Mouse (Mus musculus): ENCODE measurements around the gene Pik3r1. TPM values are rescaled to one million over a fixed set of nuclear protein-coding genes. Genes with fewer than 3 reads are reported as not detected.

Pik3r1 gene
- polyA plus RNA-seq, 1 experiment from 2014 or later = 44.6 TPM

GRCm38 (mm10) chr13:101697966-101698365, 70.1 kb downstream of the Pik3r1 start:
- Histone ChIP-seq H3K36me3 (ENCODE audit: control insufficient read depth, insufficient read depth, low read length) (peaks cover 24% of the 10 kb centered on the region), H3K27me3 (ENCODE audit: control insufficient read depth, insufficient read depth, low read length) (no peaks in the 10 kb centered on the region), H3K9me3 (ENCODE audit: control insufficient read depth, low read length) (no peaks in the 10 kb centered on the region), H3K27ac (replicated peaks) (peak overlapping the region; percentile 74), H3K4me1 (replicated peaks; ENCODE audit: control insufficient read depth, insufficient read depth) (0 out of 2 replicates have a peak, but pooled peaks cover 5% of the 10 kb centered on the region), H3K4me2 (replicated peaks; ENCODE audit: low read depth) (no peak overlapping the region), H3K4me3 (ENCODE audit: low read depth, low read length) (no peak overlapping the region), H3K9ac (ENCODE audit: low read length) (no peak overlapping the region)
- peak; percentile 30; the same call in 1 of the 2 replicates for ATAC-seq (ENCODE audit: low FRiP score, low TSS enrichment)
- peak; percentile 37 for DNase-seq (ENCODE audit: low spot score)
- 55% methylated on average over 5 of the region's 5 CpGs for WGBS
- TF ChIP-seq EP300 (optimal IDR thresholded peaks at IDR 0.05) (no peak), CTCF (IDR thresholded peaks at IDR 0.05; ENCODE audit: low read depth) (no peak)

- no peak overlapping the region for H3K9ac ChIP-seq (ENCODE audit: low read length)
- WGBS = 58% methylated on average over 5 of the region's 5 CpGs
- no peaks in the 10 kb centered on the region for H3K9me3 ChIP-seq (ENCODE audit: control insufficient read depth, low read length)
- DNase-seq (ENCODE audit: low spot score) = peak; percentile 10
- H3K4me1 ChIP-seq (replicated peaks; ENCODE audit: control insufficient read depth, insufficient read depth) = 0 out of 2 replicates have a peak, but pooled peaks cover 5% of the 10 kb centered on the region
- TF ChIP-seq CTCF (IDR thresholded peaks at IDR 0.05; ENCODE audit: low read depth) (no peak), EP300 (optimal IDR thresholded peaks at IDR 0.05) (no peak)
- no peak overlapping the region for H3K4me2 ChIP-seq (replicated peaks; ENCODE audit: low read depth)
- peak overlapping the region; percentile 74; the same call in 1 of the 2 replicates for H3K27ac ChIP-seq (replicated peaks)
- no peak overlapping the region for H3K4me3 ChIP-seq (ENCODE audit: low read depth, low read length)
- peaks cover 22% of the 10 kb centered on the region for H3K36me3 ChIP-seq (ENCODE audit: control insufficient read depth, insufficient read depth, low read length)
- ATAC-seq (ENCODE audit: low FRiP score, low TSS enrichment) = no peak
- no peaks in the 10 kb centered on the region for H3K27me3 ChIP-seq (ENCODE audit: control insufficient read depth, insufficient read depth, low read length)
These were observed 70.6 kb downstream of the Pik3r1 start for GRCm38 (mm10) chr13:101697461-101697860.

- no peak overlapping the region for H3K9ac ChIP-seq (ENCODE audit: low read length)
- ATAC-seq (ENCODE audit: low FRiP score, low TSS enrichment) = no peak
- no peak for TF ChIP-seq EP300 (optimal IDR thresholded peaks at IDR 0.05)
- H3K36me3 ChIP-seq (ENCODE audit: control insufficient read depth, insufficient read depth, low read length) = peaks cover 19% of the 10 kb centered on the region
- DNase-seq (ENCODE audit: low spot score) = peak; percentile 13
- peak overlapping the region; percentile 61 for H3K27ac ChIP-seq (replicated peaks)
- 0 out of 2 replicates have a peak, but pooled peaks cover 5% of the 10 kb centered on the region for H3K4me1 ChIP-seq (replicated peaks; ENCODE audit: control insufficient read depth, insufficient read depth)
- H3K4me2 ChIP-seq (replicated peaks; ENCODE audit: low read depth) = no peak overlapping the region
- H3K27me3 ChIP-seq (ENCODE audit: control insufficient read depth, insufficient read depth, low read length) = no peaks in the 10 kb centered on the region
- H3K9me3 ChIP-seq (ENCODE audit: control insufficient read depth, low read length) = no peaks in the 10 kb centered on the region
- no peak overlapping the region for H3K4me3 ChIP-seq (ENCODE audit: low read depth, low read length)
- WGBS = 55% methylated on average over 7 of the region's 7 CpGs
These were observed 71.2 kb downstream of the Pik3r1 start for GRCm38 (mm10) chr13:101696827-101697226.

- H3K27ac ChIP-seq (replicated peaks) = peak overlapping the region; percentile 61
- H3K4me2 ChIP-seq (replicated peaks; ENCODE audit: low read depth) = no peak overlapping the region
- no peak overlapping the region for H3K4me3 ChIP-seq (ENCODE audit: low read depth, low read length)
- no peak for ATAC-seq (ENCODE audit: low FRiP score, low TSS enrichment)
- H3K4me1 ChIP-seq (replicated peaks; ENCODE audit: control insufficient read depth, insufficient read depth) = 0 out of 2 replicates have a peak, but pooled peaks cover 5% of the 10 kb centered on the region
- H3K9ac ChIP-seq (ENCODE audit: low read length) = no peak overlapping the region
- H3K36me3 ChIP-seq (ENCODE audit: control insufficient read depth, insufficient read depth, low read length) = peaks cover 14% of the 10 kb centered on the region
- H3K9me3 ChIP-seq (ENCODE audit: control insufficient read depth, low read length) = no peaks in the 10 kb centered on the region
- no peaks in the 10 kb centered on the region for H3K27me3 ChIP-seq (ENCODE audit: control insufficient read depth, insufficient read depth, low read length)
- 48% methylated on average over 3 of the region's 3 CpGs for WGBS
- TF ChIP-seq CTCF (IDR thresholded peaks at IDR 0.05; ENCODE audit: low read depth) (no peak), EP300 (optimal IDR thresholded peaks at IDR 0.05) (no peak)
- peak; percentile 11 for DNase-seq (ENCODE audit: low spot score)
These were observed 71.7 kb downstream of the Pik3r1 start for GRCm38 (mm10) chr13:101696316-101696715.

GRCm38 (mm10) chr13:101695876-101696275, 72.1 kb downstream of the Pik3r1 start:
- no peaks in the 10 kb centered on the region for H3K9me3 ChIP-seq (ENCODE audit: control insufficient read depth, low read length)
- H3K27me3 ChIP-seq (ENCODE audit: control insufficient read depth, insufficient read depth, low read length) = no peaks in the 10 kb centered on the region
- ATAC-seq (ENCODE audit: low FRiP score, low TSS enrichment) = no peak
- H3K4me2 ChIP-seq (replicated peaks; ENCODE audit: low read depth) = no peak overlapping the region
- DNase-seq (ENCODE audit: low spot score) = peak; percentile 86
- TF ChIP-seq CTCF (IDR thresholded peaks at IDR 0.05; ENCODE audit: low read depth) = peak; percentile 87
- TF ChIP-seq EP300 (optimal IDR thresholded peaks at IDR 0.05) = no peak
- peak overlapping the region; percentile 61 for H3K27ac ChIP-seq (replicated peaks)
- no peak overlapping the region for H3K4me3 ChIP-seq (ENCODE audit: low read depth, low read length)
- WGBS = 3% methylated on average over 7 of the region's 7 CpGs
- no peak overlapping the region for H3K9ac ChIP-seq (ENCODE audit: low read length)
- H3K36me3 ChIP-seq (ENCODE audit: control insufficient read depth, insufficient read depth, low read length) = peaks cover 11% of the 10 kb centered on the region
- 0 out of 2 replicates have a peak, but pooled peaks cover 5% of the 10 kb centered on the region for H3K4me1 ChIP-seq (replicated peaks; ENCODE audit: control insufficient read depth, insufficient read depth)

- H3K4me1 ChIP-seq (replicated peaks; ENCODE audit: control insufficient read depth, insufficient read depth) = 0 out of 2 replicates have a peak, but pooled peaks cover 5% of the 10 kb centered on the region
- 4% methylated on average over 48 of the region's 48 CpGs for WGBS
- no peaks in the 10 kb centered on the region for H3K9me3 ChIP-seq (ENCODE audit: control insufficient read depth, low read length)
- H3K4me3 ChIP-seq (ENCODE audit: low read depth, low read length) = peak overlapping the region; percentile 59
- peak overlapping the region; percentile 92 for H3K27ac ChIP-seq (replicated peaks)
- peaks cover 7% of the 10 kb centered on the region; the same call in 1 of the 2 replicates for H3K36me3 ChIP-seq (ENCODE audit: control insufficient read depth, insufficient read depth, low read length)
- H3K4me2 ChIP-seq (replicated peaks; ENCODE audit: low read depth) = peak overlapping the region; percentile 86
- H3K27me3 ChIP-seq (ENCODE audit: control insufficient read depth, insufficient read depth, low read length) = no peaks in the 10 kb centered on the region
- peak overlapping the region; percentile 76 for H3K9ac ChIP-seq (ENCODE audit: low read length)
- DNase-seq (ENCODE audit: low spot score) (peak; percentile 65), ATAC-seq (ENCODE audit: low FRiP score, low TSS enrichment) (peak; percentile 24)
- TF ChIP-seq CTCF (IDR thresholded peaks at IDR 0.05; ENCODE audit: low read depth) (no peak), EP300 (optimal IDR thresholded peaks at IDR 0.05) (no peak)
These were observed 73.3 kb downstream of the Pik3r1 start for GRCm38 (mm10) chr13:101694496-101695251.
